In the genomic region with DNA sequence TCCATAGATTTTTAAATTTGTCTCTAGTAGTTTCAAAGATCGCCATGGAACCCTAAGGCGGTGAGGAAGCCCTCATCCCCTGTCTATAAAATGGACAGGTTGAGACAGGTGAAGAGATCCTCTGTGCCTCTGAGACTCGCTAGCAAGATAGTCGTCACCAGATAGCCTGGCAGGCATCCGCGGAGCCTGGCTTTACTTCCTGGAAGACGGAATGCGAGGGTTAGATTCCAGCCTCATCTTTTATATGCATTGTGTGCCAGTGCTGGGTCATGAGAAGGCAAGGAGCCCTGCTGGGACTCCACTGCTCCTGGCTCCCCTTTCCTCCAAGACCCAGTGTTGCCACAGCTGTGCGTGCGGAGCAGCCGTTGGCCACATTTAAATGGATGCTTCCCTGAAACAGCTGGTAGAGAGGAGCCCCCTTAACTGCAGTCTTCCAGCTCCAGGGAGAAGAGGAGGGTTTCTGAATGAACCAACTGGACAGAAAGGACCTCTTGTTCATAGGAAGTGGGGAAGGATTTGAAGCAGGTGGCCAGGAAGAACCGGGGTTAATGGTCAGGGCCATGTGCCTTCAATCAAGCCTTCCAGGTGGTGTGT, we compare ENCODE assay signal across 11 mouse cellular contexts. TPM values are rescaled to one million over a fixed set of nuclear protein-coding genes. Genes with fewer than 3 reads are reported as not detected.
A peak's percentile ranks its signal among the peaks of the same experiment; 100 is the strongest.
DNase-seq lines count a peak whose midpoint lies in the region; ATAC-seq lines count a peak whose summit lies in the region.
"Had no signal": no experiment of that assay in that cellular context is flagged by ENCODE, and none has a peak within 500 bp of the region (broad histone marks: within the 10 kb centered on the region; RNA-seq: fewer than 3 reads in every experiment).

No protein-coding gene starts in this region.

- no peak overlapping the region for H3K4me2 ChIP-seq in forebrain, embryonic 12.5 days
- no peak overlapping the region for H3K4me2 ChIP-seq in forebrain, embryonic 13.5 days
- peak overlapping the region; percentile 17 for H3K4me2 ChIP-seq in heart, embryonic 15.5 days
- H3K4me2 ChIP-seq in embryonic facial prominence, embryonic 13.5 days = no peak overlapping the region
- no peak overlapping the region for H3K4me2 ChIP-seq in neural tube, embryonic 11.5 days (ENCODE audit: low read depth)
- H3K4me2 ChIP-seq: intestine, embryonic 15.5 days; lung, embryonic 14.5 days had no signal

- peaks cover 10% of the 10 kb centered on the region for H3K4me1 ChIP-seq in forebrain, embryonic 12.5 days
- H3K4me1 ChIP-seq in forebrain, embryonic 13.5 days = peaks cover 20% of the 10 kb centered on the region
- H3K4me1 ChIP-seq in heart, embryonic 15.5 days (replicated peaks) = peaks cover 15% of the 10 kb centered on the region
- H3K4me1 ChIP-seq in embryonic facial prominence, embryonic 13.5 days = peaks cover 48% of the 10 kb centered on the region
- no peaks in the 10 kb centered on the region for H3K4me1 ChIP-seq in neural tube, embryonic 11.5 days (ENCODE audit: control insufficient read depth, insufficient read depth, low read length)

- H3K9ac ChIP-seq in forebrain, embryonic 12.5 days = no peak overlapping the region
- no peak overlapping the region for H3K9ac ChIP-seq in forebrain, embryonic 13.5 days
- no peak overlapping the region for H3K9ac ChIP-seq in heart, embryonic 15.5 days
- peak overlapping the region; percentile 49; the same call in 1 of the 2 replicates for H3K9ac ChIP-seq in embryonic facial prominence, embryonic 13.5 days
- no peak overlapping the region for H3K9ac ChIP-seq in neural tube, embryonic 11.5 days (ENCODE audit: low read length)
- H3K9ac ChIP-seq: intestine, embryonic 15.5 days; lung, embryonic 14.5 days had no signal

- 0 out of 2 replicates have a peak overlapping the region, but pooled peaks have one; percentile 15 for H3K27ac ChIP-seq in forebrain, embryonic 12.5 days
- no peak overlapping the region for H3K27ac ChIP-seq in forebrain, embryonic 13.5 days
- H3K27ac ChIP-seq in heart, embryonic 15.5 days = 0 out of 2 replicates have a peak overlapping the region, but pooled peaks have one; percentile 42
- H3K27ac ChIP-seq in embryonic facial prominence, embryonic 13.5 days = peak overlapping the region; percentile 56
- no peak overlapping the region for H3K27ac ChIP-seq in neural tube, embryonic 11.5 days (ENCODE audit: low read depth, low read length)
- H3K27ac ChIP-seq: intestine, embryonic 15.5 days had no signal

- no peaks in the 10 kb centered on the region for H3K27me3 ChIP-seq in forebrain, embryonic 12.5 days
- no peaks in the 10 kb centered on the region for H3K27me3 ChIP-seq in forebrain, embryonic 13.5 days
- H3K27me3 ChIP-seq in heart, embryonic 15.5 days = no peaks in the 10 kb centered on the region
- no peaks in the 10 kb centered on the region for H3K27me3 ChIP-seq in embryonic facial prominence, embryonic 13.5 days
- no peaks in the 10 kb centered on the region for H3K27me3 ChIP-seq in neural tube, embryonic 11.5 days (ENCODE audit: control insufficient read depth, insufficient read depth, low read length)
- H3K27me3 ChIP-seq: intestine, embryonic 15.5 days had no signal

- no peak overlapping the region for H3K4me3 ChIP-seq in forebrain, embryonic 12.5 days (replicated peaks)
- H3K4me3 ChIP-seq in forebrain, embryonic 13.5 days = no peak overlapping the region
- no peak overlapping the region for H3K4me3 ChIP-seq in heart, embryonic 15.5 days
- no peak overlapping the region for H3K4me3 ChIP-seq in embryonic facial prominence, embryonic 13.5 days
- no peak overlapping the region for H3K4me3 ChIP-seq in neural tube, embryonic 11.5 days (ENCODE audit: low read depth, low read length)
- H3K4me3 ChIP-seq: intestine, embryonic 15.5 days had no signal

- 69% methylated on average over 12 of the region's 12 CpGs for WGBS in forebrain, embryonic 12.5 days
- 63% methylated on average over 12 of the region's 12 CpGs for WGBS in forebrain, embryonic 13.5 days
- 59% methylated on average over 12 of the region's 12 CpGs for WGBS in heart, embryonic 15.5 days
- 44% methylated on average over 12 of the region's 12 CpGs for WGBS in embryonic facial prominence, embryonic 13.5 days
- WGBS in neural tube, embryonic 11.5 days = 49% methylated on average over 12 of the region's 12 CpGs

- DNase-seq in heart, postnatal 10 days = no peak
- peak; percentile 22 for DNase-seq in neural tube, embryonic 11.5 days (ENCODE audit: low spot score)
- no peak for DNase-seq in retina, embryonic 14.5 days (ENCODE audit: low spot score)
- DNase-seq in adrenal gland, postnatal 14 days = no peak

- intact Hi-C loops in heart, postnatal 10 days (cut with DNase I) = no loop called here

- 0 out of 2 replicates have a peak, but pooled peaks cover 2% of the 10 kb centered on the region for H3K36me3 ChIP-seq in forebrain, embryonic 12.5 days (replicated peaks)
- H3K36me3 ChIP-seq in forebrain, embryonic 13.5 days (ENCODE audit: poor library complexity, severe bottlenecking) = no peaks in the 10 kb centered on the region
- no peaks in the 10 kb centered on the region for H3K36me3 ChIP-seq in heart, embryonic 15.5 days
- H3K36me3 ChIP-seq in embryonic facial prominence, embryonic 13.5 days = peaks cover 22% of the 10 kb centered on the region
- H3K36me3 ChIP-seq in neural tube, embryonic 11.5 days (ENCODE audit: control insufficient read depth, insufficient read depth, low read length) = no peaks in the 10 kb centered on the region
- H3K36me3 ChIP-seq: intestine, embryonic 15.5 days had no signal

- no peak for ATAC-seq in forebrain, embryonic 12.5 days (ENCODE audit: low FRiP score)
- ATAC-seq in forebrain, embryonic 13.5 days = no peak
- ATAC-seq in heart, embryonic 15.5 days (replicated peaks; ENCODE audit: insufficient number of reproducible peaks, insufficient read depth, low FRiP score, low read depth) = no peak
- no peak for ATAC-seq in embryonic facial prominence, embryonic 13.5 days (ENCODE audit: insufficient number of reproducible peaks, insufficient read depth, low FRiP score, low TSS enrichment, low read depth)
- no peak for ATAC-seq in neural tube, embryonic 11.5 days (ENCODE audit: insufficient read depth, low FRiP score, low TSS enrichment)
- ATAC-seq: activated CD4-positive, CD25-positive, alpha-beta regulatory T cell, adult 4 months had no signal

- no peaks in the 10 kb centered on the region for H3K9me3 ChIP-seq in forebrain, embryonic 12.5 days
- H3K9me3 ChIP-seq in forebrain, embryonic 13.5 days (replicated peaks) = no peaks in the 10 kb centered on the region
- no peaks in the 10 kb centered on the region for H3K9me3 ChIP-seq in heart, embryonic 15.5 days (replicated peaks)
- H3K9me3 ChIP-seq in embryonic facial prominence, embryonic 13.5 days = no peaks in the 10 kb centered on the region
- no peaks in the 10 kb centered on the region for H3K9me3 ChIP-seq in neural tube, embryonic 11.5 days (ENCODE audit: control insufficient read depth, low read length)
- H3K9me3 ChIP-seq: intestine, embryonic 15.5 days had no signal

RNA-seq across cellular contexts. Expression of a gene that starts 31.3 kb away (rescaled TPM):
- polyA plus RNA-seq in forebrain, embryonic 12.5 days (2016; fragmentation: Nextera tagmentation; extraction: Ambion mirVana) = 31.0 and 32.1 TPM in 2 replicates
- polyA plus RNA-seq in forebrain, embryonic 13.5 days (2015; fragmentation: Nextera tagmentation; extraction: Ambion mirVana) = 28.8 and 32.0 TPM in 2 replicates
- 22.7 and 24.4 TPM in 2 replicates for polyA plus RNA-seq in heart, embryonic 15.5 days (2015; fragmentation: Nextera tagmentation; extraction: Ambion mirVana)
- total RNA-seq in heart, postnatal 10 days (2021) = 10 to 100 TPM; 44.5 to 45.4 TPM
- polyA plus RNA-seq in embryonic facial prominence, embryonic 13.5 days (2015; fragmentation: Nextera tagmentation; extraction: Ambion mirVana) = 21.9 and 24.5 TPM in 2 replicates
- polyA plus RNA-seq in neural tube, embryonic 11.5 days (2014; fragmentation: Nextera tagmentation; extraction: Ambion mirVana) = 43.3 and 44.1 TPM in 2 replicates
- total RNA-seq in adrenal gland, postnatal 14 days (2021) = 135 and 142 TPM in 2 replicates

RNA-seq across cellular contexts. Expression of a gene that starts 49.8 kb away (rescaled TPM):
- polyA plus RNA-seq in forebrain, embryonic 12.5 days (2016; fragmentation: Nextera tagmentation; extraction: Ambion mirVana) = 4.6 and 5.3 TPM in 2 replicates
- 3.6 and 5.5 TPM in 2 replicates for polyA plus RNA-seq in forebrain, embryonic 13.5 days (2015; fragmentation: Nextera tagmentation; extraction: Ambion mirVana)
- 19.8 and 21.4 TPM in 2 replicates for polyA plus RNA-seq in heart, embryonic 15.5 days (2015; fragmentation: Nextera tagmentation; extraction: Ambion mirVana)
- 100 to 1,000 TPM; 141 to 152 TPM for total RNA-seq in heart, postnatal 10 days (2021)
- polyA plus RNA-seq in embryonic facial prominence, embryonic 13.5 days (2015; fragmentation: Nextera tagmentation; extraction: Ambion mirVana) = 12.6 and 14.1 TPM in 2 replicates
- polyA plus RNA-seq in neural tube, embryonic 11.5 days (2014; fragmentation: Nextera tagmentation; extraction: Ambion mirVana) = 7.1 and 7.7 TPM in 2 replicates
- total RNA-seq in adrenal gland, postnatal 14 days (2021) = 362 and 390 TPM in 2 replicates

RNA-seq across cellular contexts. Expression of a gene that starts 49.9 kb away (rescaled TPM):
- polyA plus RNA-seq in forebrain, embryonic 12.5 days (2016; fragmentation: Nextera tagmentation; extraction: Ambion mirVana) = 16.0 and 16.2 TPM in 2 replicates
- polyA plus RNA-seq in forebrain, embryonic 13.5 days (2015; fragmentation: Nextera tagmentation; extraction: Ambion mirVana) = 14.1 and 14.8 TPM in 2 replicates
- polyA plus RNA-seq in heart, embryonic 15.5 days (2015; fragmentation: Nextera tagmentation; extraction: Ambion mirVana) = 12.3 and 13.5 TPM in 2 replicates
- total RNA-seq in heart, postnatal 10 days (2021) = 10 to 100 TPM; 15.7 to 16.0 TPM
- 16.1 and 17.5 TPM in 2 replicates for polyA plus RNA-seq in embryonic facial prominence, embryonic 13.5 days (2015; fragmentation: Nextera tagmentation; extraction: Ambion mirVana)
- polyA plus RNA-seq in neural tube, embryonic 11.5 days (2014; fragmentation: Nextera tagmentation; extraction: Ambion mirVana) = 16.5 and 17.0 TPM in 2 replicates
- 16.2 and 21.7 TPM in 2 replicates for total RNA-seq in adrenal gland, postnatal 14 days (2021)

Comparison
In these comparisons a context has a peak if more than half of its experiments do, and no peak if none do; other contexts are left out.
1. H3K27ac ChIP-seq: peak in forebrain, embryonic 12.5 days (single experiment), heart, embryonic 15.5 days (single experiment) and embryonic facial prominence, embryonic 13.5 days (single experiment); none in forebrain, embryonic 13.5 days (single experiment) and neural tube, embryonic 11.5 days (single experiment).